Mouse (Mus musculus) large intestine, adult 2 months (tissue): Measurements from ENCODE around the gene Gpn2. TPM values are rescaled to one million over a fixed set of nuclear protein-coding genes. Genes with fewer than 3 reads are reported as not detected.

ENCODE experiments used
- DNase-seq: peaks from one replicate; pipeline ENCODE4 v3.0.0-alpha.2; 2012; ENCODE audit warnings: low read depth, low spot score
- WGBS: fragments of 180-500 bp; shearing (Covaris S2); methylation state at CpG from one replicate; pipeline ENCODE4 v1.1.7; 2018; 5-methylcytosine and 5-hydroxymethylcytosine counted together
- polyA plus RNA-seq: library from polyadenylated mRNA; depleted of rRNA; stranded (reverse); fragments of >200 nt; gene quantifications from 2 replicates; pipeline ENCODE4 v1.2.3, GENCODE M21; 2012

Gene Gpn2
- polyA plus RNA-seq, 1 experiment: 36.7 TPM

- no peak for DNase-seq
- WGBS: 49% methylated on average over 6 of the region's 6 CpGs
These were observed 488 bp upstream of the Gpn2 start for GRCm38 (mm10) chr4:133583690-133584058.

- no peak for DNase-seq
- WGBS: 22% methylated on average over 7 of the region's 7 CpGs
These were observed 8.4 kb downstream of the Gpn2 start for GRCm38 (mm10) chr4:133592570-133592969.

- no peak for DNase-seq
These were observed 11.4 kb downstream of the Gpn2 start for GRCm38 (mm10) chr4:133595538-133595937.

GRCm38 (mm10) chr4:133596084-133596483, 11.9 kb downstream of the Gpn2 start:
- no peak for DNase-seq
- WGBS: 84% methylated on average over 6 of the region's 6 CpGs

More at GRCm38 (mm10) chr4:133595538-133595937, 11.4 kb downstream of the Gpn2 start:
- WGBS: 81% methylated on average over 7 of the region's 7 CpGs

GRCm38 (mm10) chr4:133598616-133599015, 14.5 kb downstream of the Gpn2 start:
- DNase-seq: peak; percentile 85
- 17% methylated on average over 4 of the region's 4 CpGs for WGBS

- WGBS: 13% methylated on average over 7 of the region's 7 CpGs
- no peak for DNase-seq
These were observed 15.0 kb downstream of the Gpn2 start for GRCm38 (mm10) chr4:133599116-133599515.

GRCm38 (mm10) chr4:133599571-133600073, 15.5 kb downstream of the Gpn2 start:
- whole genome bisulfite sequencing: under 1% methylated on average over 50 of the region's 50 CpGs
- DNase-seq: peak; percentile 88

GRCm38 (mm10) chr4:133600306-133600705, 16.1 kb downstream of the Gpn2 start:
- 7% methylated on average over 9 of the region's 9 CpGs for WGBS
- DNase-seq: no peak

GRCm38 (mm10) chr4:133601721-133602218, 17.6 kb downstream of the Gpn2 start, which contains the start of gene Sfn:
Gene Sfn, minus strand, starts transcription at chr4:133602168.
- 1% methylated on average over 16 of the region's 16 CpGs for WGBS
- peak; percentile 93 for DNase-seq

GRCm38 (mm10) chr4:133603056-133603455, 18.9 kb downstream of the Gpn2 start:
- DNase-seq: no peak
- WGBS: 90% methylated on average over 5 of the region's 5 CpGs

GRCm38 (mm10) chr4:133604175-133604574, 20.0 kb downstream of the Gpn2 start:
- DNase-seq: no peak
- WGBS: 77% methylated on average over 7 of the region's 7 CpGs

- DNase-seq: no peak
- WGBS: 88% methylated on average over 6 of the region's 6 CpGs
These were observed 20.7 kb downstream of the Gpn2 start for GRCm38 (mm10) chr4:133604856-133605255.

- 59% methylated on average over 9 of the region's 9 CpGs for WGBS
- no peak for DNase-seq
These were observed 21.2 kb downstream of the Gpn2 start for GRCm38 (mm10) chr4:133605330-133605729.

- 31% methylated on average over 10 of the region's 10 CpGs for WGBS
- no peak for DNase-seq
These were observed 23.1 kb downstream of the Gpn2 start for GRCm38 (mm10) chr4:133607284-133607683.

GRCm38 (mm10) chr4:133609719-133610118, 25.6 kb downstream of the Gpn2 start:
- 9% methylated on average over 6 of the region's 6 CpGs for WGBS

GRCm38 (mm10) chr4:133611815-133612214, 27.7 kb downstream of the Gpn2 start:
- DNase-seq: no peak
- 96% methylated on average over 5 of the region's 5 CpGs for WGBS

More at GRCm38 (mm10) chr4:133609719-133610118, 25.6 kb downstream of the Gpn2 start:
- DNase-seq: no peak

- 99% methylated on average over 7 of the region's 7 CpGs for WGBS
These were observed 28.3 kb downstream of the Gpn2 start for GRCm38 (mm10) chr4:133612416-133612815.

GRCm38 (mm10) chr4:133613026-133613425, 28.9 kb downstream of the Gpn2 start:
- DNase-seq: no peak
- WGBS: 94% methylated on average over 8 of the region's 8 CpGs

More at GRCm38 (mm10) chr4:133612416-133612815, 28.3 kb downstream of the Gpn2 start:
- no peak for DNase-seq

GRCm38 (mm10) chr4:133613867-133614266, 29.7 kb downstream of the Gpn2 start:
- DNase-seq: no peak
- WGBS: 86% methylated on average over 4 of the region's 4 CpGs

- DNase-seq: no peak
These were observed 30.2 kb downstream of the Gpn2 start for GRCm38 (mm10) chr4:133614274-133614761.

GRCm38 (mm10) chr4:133615416-133615815, 31.3 kb downstream of the Gpn2 start:
- 90% methylated on average over 10 of the region's 10 CpGs for WGBS
- DNase-seq: no peak

More at GRCm38 (mm10) chr4:133614274-133614761, 30.2 kb downstream of the Gpn2 start:
- 37% methylated on average over 8 of the region's 8 CpGs for WGBS
